Mouse (Mus musculus) bone marrow macrophage, adult 2 months (primary cell): ENCODE data around the gene Rasd1.

Source experiments
- CTCF ChIP-seq: IDR thresholded peaks from 2 replicates; pipeline ENCODE4 v1.5.1; 2012; ENCODE audit warnings: low read depth, mild to moderate bottlenecking, low read length, moderate library complexity
- POLR2A ChIP-seq: IDR thresholded peaks from 2 replicates; pipeline ENCODE4 v1.6.1; 2012; ENCODE audit warnings: mild to moderate bottlenecking, low read depth, low read length, borderline replicate concordance

GRCm38 (mm10) chr11:59948401-59948767 is 16.4 kb downstream of the Rasd1 start:
- TF ChIP-seq CTCF: no peak
- no peak for TF ChIP-seq POLR2A
